Mouse (Mus musculus) gastrocnemius, postnatal 14 days (tissue): ENCODE measurements around the gene Eif2s2. TPM values are rescaled to one million over a fixed set of nuclear protein-coding genes. Genes with fewer than 3 reads are reported as not detected.
A peak's percentile ranks its signal among the peaks of the same experiment; 100 is the strongest.
"Not testable (repeated sequence)": the region's sequence is repeated elsewhere in the genome, so short reads cannot be mapped to it uniquely, and the experiment has no call there.

Experiments
- DNase-seq: peaks from one replicate; pipeline ENCODE4 v3.0.0; 2021; ENCODE audit warnings: mixed read lengths
- intact Hi-C: fragments of 180-260 bp; cut with DNase I; formaldehyde crosslinking; loops from one replicate; pipeline ENCODE4 v1.15.1; 2025; ENCODE audit warnings: low total_unique reads
- long read RNA-seq, 2 experiments: library from polyadenylated mRNA; stranded (forward); transcript quantifications; one replicate each; pipeline ENCODE4 v2.0.0; 2021
- total RNA-seq, 2 experiments: library from RNA; stranded (reverse); gene quantifications; 2 replicates each; pipeline ENCODE4 v1.2.3; 2021

Eif2s2 gene
- 100 to 1,000 TPM in 1 of 2 experiments, 10 to 100 TPM in 1; 94.5 to 106 TPM for total RNA-seq
- long read RNA-seq, experiment 1, full-length matches to known transcripts = 297 of 311 reads
- long read RNA-seq, experiment 1, partial matches to known transcripts = 10 of 311 reads
- long read RNA-seq, experiment 1, other reads (novel, unspliced or antisense) = 4 of 311 reads
- long read RNA-seq, experiment 2, full-length matches to known transcripts = 327 of 336 reads
- long read RNA-seq, experiment 2, partial matches to known transcripts = 2 of 336 reads
- long read RNA-seq, experiment 2, other reads (novel, unspliced or antisense) = 7 of 336 reads

GRCm38 (mm10) chr2:154892201-154893044 lies at the start of gene Eif2s2:
Gene Eif2s2 (minus strand): TSS chr2:154892935.
- peak; percentile 96 for DNase-seq
- intact Hi-C loops = no loop called here

- intact Hi-C loops = loop anchor here (5.0 kb wide), 2 partner anchors 230 to 295 kb away; no protein-coding TSS in a partner anchor
- no peak for DNase-seq
These were observed 49.2 kb upstream of the Eif2s2 start for GRCm38 (mm10) chr2:154941952-154942351.

- DNase-seq = no peak
- intact Hi-C loops = no loop called here
These were observed 45.0 kb upstream of the Eif2s2 start for GRCm38 (mm10) chr2:154937547-154938390.

- intact Hi-C loops = no loop called here
- DNase-seq = no peak
These were observed 43.9 kb upstream of the Eif2s2 start for GRCm38 (mm10) chr2:154936536-154937155.

- intact Hi-C loops = no loop called here
- DNase-seq = no peak
These were observed 43.4 kb upstream of the Eif2s2 start for GRCm38 (mm10) chr2:154936106-154936505.

- intact Hi-C loops = no loop called here
These were observed 41.1 kb upstream of the Eif2s2 start for GRCm38 (mm10) chr2:154933884-154934283.

GRCm38 (mm10) chr2:154928298-154928697 lies 35.6 kb upstream of the Eif2s2 start:
- DNase-seq = no peak
- intact Hi-C loops = no loop called here

More at GRCm38 (mm10) chr2:154933884-154934283, 41.1 kb upstream of the Eif2s2 start:
- no peak for DNase-seq

- intact Hi-C loops = no loop called here
- no peak for DNase-seq
These were observed 34.1 kb upstream of the Eif2s2 start for GRCm38 (mm10) chr2:154926843-154927242.

- no peak for DNase-seq
- intact Hi-C loops = no loop called here
These were observed 32.8 kb upstream of the Eif2s2 start for GRCm38 (mm10) chr2:154925411-154926031.

- intact Hi-C loops, DNase-seq: not testable (repeated sequence)
These were observed 29.4 kb upstream of the Eif2s2 start for GRCm38 (mm10) chr2:154922134-154922533.

GRCm38 (mm10) chr2:154920896-154921295 lies 28.2 kb upstream of the Eif2s2 start:
- intact Hi-C loops = no loop called here
- no peak for DNase-seq

- intact Hi-C loops = no loop called here
- no peak for DNase-seq
These were observed 25.3 kb upstream of the Eif2s2 start for GRCm38 (mm10) chr2:154917866-154918641.

- DNase-seq = peak; percentile 14
These were observed 23.8 kb upstream of the Eif2s2 start for GRCm38 (mm10) chr2:154916547-154916946.

GRCm38 (mm10) chr2:154915922-154916541 lies 23.3 kb upstream of the Eif2s2 start:
- DNase-seq = no peak
- intact Hi-C loops = no loop called here

More at GRCm38 (mm10) chr2:154916547-154916946, 23.8 kb upstream of the Eif2s2 start:
- intact Hi-C loops = no loop called here

GRCm38 (mm10) chr2:154909789-154910188 lies 17.1 kb upstream of the Eif2s2 start:
- no peak for DNase-seq
- intact Hi-C loops = no loop called here

- intact Hi-C loops, DNase-seq: not testable (repeated sequence)
These were observed 15.5 kb upstream of the Eif2s2 start for GRCm38 (mm10) chr2:154908223-154908622.

- no peak for DNase-seq
- intact Hi-C loops = no loop called here
These were observed 13.1 kb upstream of the Eif2s2 start for GRCm38 (mm10) chr2:154905796-154906195.

GRCm38 (mm10) chr2:154902111-154902510 lies 9.4 kb upstream of the Eif2s2 start:
- intact Hi-C loops = no loop called here
- DNase-seq = no peak
